Mouse (Mus musculus) urinary bladder, adult 2 months (tissue): ENCODE results near the gene Srpx. TPM values are rescaled to one million over a fixed set of nuclear protein-coding genes. Genes with fewer than 3 reads are reported as not detected.

Source experiments
- polyA plus RNA-seq: library from polyadenylated mRNA; depleted of rRNA; stranded (reverse); fragments of >200 nt; gene quantifications from 2 replicates; pipeline ENCODE4 v1.2.3, GENCODE M21; 2012; rRNA removed

Srpx gene
- polyA plus RNA-seq, 1 experiment: 54.9 TPM

Other genes starting within 250 kb of the Srpx start
- gene Sytl5, start 232.1 kb downstream of the Srpx start, polyA plus RNA-seq: 2.8 and 3.9 TPM in 2 replicates
- gene Rpgr, start 99.2 kb upstream of the Srpx start, polyA plus RNA-seq: 3.9 and 4.3 TPM in 2 replicates
- gene Otc, start 134.6 kb upstream of the Srpx start, polyA plus RNA-seq: not detected in 2 replicates